Mouse (Mus musculus) WW6 (cell line): ENCODE data around the gene Gm49318.

ENCODE experiments used
- DNase-seq: peaks from one replicate; pipeline ENCODE4 v3.0.0-alpha.2; 2013; ENCODE audit warnings: low read depth, low spot score

Gene Gm49318

GRCm38 (mm10) chr9:22069881-22070553 is 1.0 kb downstream of the Gm49318 start:
- no peak for DNase-seq

- no peak for DNase-seq
Observed at GRCm38 (mm10) chr9:22067195-22067594, 3.9 kb downstream of the Gm49318 start.

GRCm38 (mm10) chr9:22066433-22066832 is 4.6 kb downstream of the Gm49318 start:
- DNase-seq = no peak

- no peak for DNase-seq
Observed at GRCm38 (mm10) chr9:22065642-22066041, 5.4 kb downstream of the Gm49318 start.

GRCm38 (mm10) chr9:22064341-22064740 is 6.7 kb downstream of the Gm49318 start:
- DNase-seq = no peak

- no peak for DNase-seq
Observed at GRCm38 (mm10) chr9:22061339-22061738, 9.7 kb downstream of the Gm49318 start.

GRCm38 (mm10) chr9:22058011-22058424 is 13.0 kb downstream of the Gm49318 start:
- no peak for DNase-seq

- DNase-seq = no peak
Observed at GRCm38 (mm10) chr9:22057031-22057517, 14.0 kb downstream of the Gm49318 start.

- DNase-seq = no peak
Observed at GRCm38 (mm10) chr9:22056303-22056910, 14.7 kb downstream of the Gm49318 start.

GRCm38 (mm10) chr9:22055713-22056112 is 15.3 kb downstream of the Gm49318 start:
- no peak for DNase-seq

GRCm38 (mm10) chr9:22054411-22055076 is 16.5 kb downstream of the Gm49318 start:
- peak; percentile 81 for DNase-seq

- no peak for DNase-seq
Observed at GRCm38 (mm10) chr9:22053657-22054056, 17.4 kb downstream of the Gm49318 start.

- DNase-seq = peak; percentile 61
Observed at GRCm38 (mm10) chr9:22051958-22052254, 19.2 kb downstream of the Gm49318 start, which contains the start of gene Elavl3. Gene Elavl3 (minus strand): TSS chr9:22052023.

- no peak for DNase-seq
Observed at GRCm38 (mm10) chr9:22051161-22051957, 19.7 kb downstream of the Gm49318 start.

- DNase-seq = peak; percentile 54
Observed at GRCm38 (mm10) chr9:22050351-22050889, 20.6 kb downstream of the Gm49318 start.

GRCm38 (mm10) chr9:22049721-22050270 is 21.3 kb downstream of the Gm49318 start:
- no peak for DNase-seq

GRCm38 (mm10) chr9:22049315-22049714 is 21.7 kb downstream of the Gm49318 start:
- no peak for DNase-seq

- no peak for DNase-seq
Observed at GRCm38 (mm10) chr9:22047329-22047728, 23.7 kb downstream of the Gm49318 start.

- DNase-seq = no peak
Observed at GRCm38 (mm10) chr9:22041832-22042231, 29.2 kb downstream of the Gm49318 start.

GRCm38 (mm10) chr9:22037826-22038225 is 33.2 kb downstream of the Gm49318 start:
- DNase-seq = no peak

GRCm38 (mm10) chr9:22035300-22036044 is 35.6 kb downstream of the Gm49318 start:
- no peak for DNase-seq
